Mouse (Mus musculus): ENCODE measurements around the gene Atp6v1g2. TPM values are rescaled to one million over a fixed set of nuclear protein-coding genes. Genes with fewer than 3 reads are reported as not detected.
A peak's percentile ranks its signal among the peaks of the same experiment; 100 is the strongest.
"Not testable (repeated sequence)": the region's sequence is repeated elsewhere in the genome, so short reads cannot be mapped to it uniquely, and the experiment has no call there.

Gene Atp6v1g2
- polyA plus RNA-seq, 1 experiment: 628 TPM

- TF ChIP-seq CTCF (IDR thresholded peaks at IDR 0.05; ENCODE audit: borderline replicate concordance, insufficient read depth, low read depth, low read length): no peak
- no peak for TF ChIP-seq POLR2A (IDR thresholded peaks at IDR 0.05; ENCODE audit: borderline replicate concordance, insufficient read depth, low read length)
- no peak overlapping the region for H3K27ac ChIP-seq (ENCODE audit: insufficient read depth, low read length)
- DNase-seq: no peak
- H3K27me3 ChIP-seq (ENCODE audit: control insufficient read depth, insufficient read depth, low read length): no peaks in the 10 kb centered on the region
- H3K4me1 ChIP-seq (ENCODE audit: control insufficient read depth, insufficient read depth, low read length): peaks cover 10% of the 10 kb centered on the region
- H3K4me3 ChIP-seq (replicated peaks; ENCODE audit: insufficient read depth, low read depth, low read length): no peak overlapping the region
- WGBS: 96% methylated on average over 4 of the region's 4 CpGs
Measured at GRCm38 (mm10) chr17:35224641-35225040, 8.8 kb upstream of the Atp6v1g2 start.

- Histone ChIP-seq H3K27me3 (ENCODE audit: control insufficient read depth, insufficient read depth, low read length) (no peaks in the 10 kb centered on the region), H3K27ac (ENCODE audit: insufficient read depth, low read length) (no peak overlapping the region), H3K4me3 (replicated peaks; ENCODE audit: insufficient read depth, low read depth, low read length) (no peak overlapping the region), H3K4me1 (ENCODE audit: control insufficient read depth, insufficient read depth, low read length) (peaks cover 4% of the 10 kb centered on the region; the same call in 1 of the 2 replicates)
- TF ChIP-seq POLR2A (IDR thresholded peaks at IDR 0.05; ENCODE audit: borderline replicate concordance, insufficient read depth, low read length) (no peak), CTCF (IDR thresholded peaks at IDR 0.05; ENCODE audit: borderline replicate concordance, insufficient read depth, low read depth, low read length) (no peak)
- DNase-seq: no peak
- WGBS: 93% methylated on average over 5 of the region's 5 CpGs
Measured at GRCm38 (mm10) chr17:35225456-35225855, 8.0 kb upstream of the Atp6v1g2 start.

GRCm38 (mm10) chr17:35226561-35227046 is 6.9 kb upstream of the Atp6v1g2 start:
- Histone ChIP-seq H3K4me3 (replicated peaks; ENCODE audit: insufficient read depth, low read depth, low read length) (no peak overlapping the region), H3K4me1 (ENCODE audit: control insufficient read depth, insufficient read depth, low read length) (peaks cover 4% of the 10 kb centered on the region; the same call in 1 of the 2 replicates), H3K27me3 (ENCODE audit: control insufficient read depth, insufficient read depth, low read length) (no peaks in the 10 kb centered on the region), H3K27ac (ENCODE audit: insufficient read depth, low read length) (no peak overlapping the region)
- TF ChIP-seq POLR2A (IDR thresholded peaks at IDR 0.05; ENCODE audit: borderline replicate concordance, insufficient read depth, low read length) (no peak), CTCF (IDR thresholded peaks at IDR 0.05; ENCODE audit: borderline replicate concordance, insufficient read depth, low read depth, low read length) (no peak)
- WGBS: 86% methylated on average over 14 of the region's 14 CpGs
- DNase-seq: no peak

GRCm38 (mm10) chr17:35231022-35231421 is 2.4 kb upstream of the Atp6v1g2 start:
- DNase-seq: no peak
- H3K27me3 ChIP-seq (ENCODE audit: control insufficient read depth, insufficient read depth, low read length): no peaks in the 10 kb centered on the region
- WGBS: 94% methylated on average over 10 of the region's 10 CpGs
- peaks cover 2% of the 10 kb centered on the region; the same call in 1 of the 2 replicates for H3K4me1 ChIP-seq (ENCODE audit: control insufficient read depth, insufficient read depth, low read length)
- no peak overlapping the region for H3K27ac ChIP-seq (ENCODE audit: insufficient read depth, low read length)
- TF ChIP-seq CTCF (IDR thresholded peaks at IDR 0.05; ENCODE audit: borderline replicate concordance, insufficient read depth, low read depth, low read length) (no peak), POLR2A (IDR thresholded peaks at IDR 0.05; ENCODE audit: borderline replicate concordance, insufficient read depth, low read length) (no peak)
- no peak overlapping the region for H3K4me3 ChIP-seq (replicated peaks; ENCODE audit: insufficient read depth, low read depth, low read length)

- no peaks in the 10 kb centered on the region for H3K27me3 ChIP-seq (ENCODE audit: control insufficient read depth, insufficient read depth, low read length)
- TF ChIP-seq POLR2A (IDR thresholded peaks at IDR 0.05; ENCODE audit: borderline replicate concordance, insufficient read depth, low read length) (no peak), CTCF (IDR thresholded peaks at IDR 0.05; ENCODE audit: borderline replicate concordance, insufficient read depth, low read depth, low read length) (peak; percentile 89)
- peaks cover 2% of the 10 kb centered on the region; the same call in 1 of the 2 replicates for H3K4me1 ChIP-seq (ENCODE audit: control insufficient read depth, insufficient read depth, low read length)
- H3K4me3 ChIP-seq (replicated peaks; ENCODE audit: insufficient read depth, low read depth, low read length): peak overlapping the region; percentile 14
- WGBS: 8% methylated on average over 12 of the region's 12 CpGs
- DNase-seq: peak; percentile 75 to 86
- H3K27ac ChIP-seq (ENCODE audit: insufficient read depth, low read length): no peak overlapping the region
Measured at GRCm38 (mm10) chr17:35232043-35232442, 1.4 kb upstream of the Atp6v1g2 start.

- Histone ChIP-seq H3K27ac (ENCODE audit: insufficient read depth, low read length) (no peak overlapping the region), H3K27me3 (ENCODE audit: control insufficient read depth, insufficient read depth, low read length) (no peaks in the 10 kb centered on the region), H3K4me1 (ENCODE audit: control insufficient read depth, insufficient read depth, low read length) (peaks cover 5% of the 10 kb centered on the region; the same call in 1 of the 2 replicates), H3K4me3 (replicated peaks; ENCODE audit: insufficient read depth, low read depth, low read length) (no peak overlapping the region)
- TF ChIP-seq POLR2A (IDR thresholded peaks at IDR 0.05; ENCODE audit: borderline replicate concordance, insufficient read depth, low read length) (no peak), CTCF (IDR thresholded peaks at IDR 0.05; ENCODE audit: borderline replicate concordance, insufficient read depth, low read depth, low read length) (no peak)
- DNase-seq: no peak
- WGBS: 88% methylated on average over 5 of the region's 5 CpGs
Measured at GRCm38 (mm10) chr17:35232659-35233058, 801 bp upstream of the Atp6v1g2 start.

- not testable (repeated sequence) for H3K4me3 ChIP-seq (replicated peaks; ENCODE audit: insufficient read depth, low read depth, low read length); DNase-seq; H3K27ac ChIP-seq (ENCODE audit: insufficient read depth, low read length); H3K4me1 ChIP-seq (ENCODE audit: control insufficient read depth, insufficient read depth, low read length); H3K27me3 ChIP-seq (ENCODE audit: control insufficient read depth, insufficient read depth, low read length)
- 60% methylated on average over 7 of the region's 7 CpGs for WGBS
Measured at GRCm38 (mm10) chr17:35234090-35234489, 630 bp downstream of the Atp6v1g2 start.

- WGBS: 3% methylated on average over 31 of the region's 31 CpGs
- TF ChIP-seq CTCF (IDR thresholded peaks at IDR 0.05; ENCODE audit: borderline replicate concordance, insufficient read depth, low read depth, low read length) (no peak), POLR2A (IDR thresholded peaks at IDR 0.05; ENCODE audit: borderline replicate concordance, insufficient read depth, low read length) (no peak)
- Histone ChIP-seq H3K4me1 (ENCODE audit: control insufficient read depth, insufficient read depth, low read length) (peaks cover 5% of the 10 kb centered on the region; the same call in 1 of the 2 replicates), H3K4me3 (replicated peaks; ENCODE audit: insufficient read depth, low read depth, low read length) (peak overlapping the region; percentile 83), H3K27ac (ENCODE audit: insufficient read depth, low read length) (peak overlapping the region; percentile 79), H3K27me3 (ENCODE audit: control insufficient read depth, insufficient read depth, low read length) (no peaks in the 10 kb centered on the region)
- peak; percentile 48 to 61 for DNase-seq
Measured at GRCm38 (mm10) chr17:35234903-35235302, 1.4 kb downstream of the Atp6v1g2 start.

All from cerebellum, adult 2 months (tissue).